Mouse (Mus musculus) forebrain, embryonic 12.5 days (tissue): Measurements from ENCODE around the gene Rcvrn. TPM values are rescaled to one million over a fixed set of nuclear protein-coding genes. Genes with fewer than 3 reads are reported as not detected.

Experiments
- ATAC-seq: fragments of 200-750 bp; cut with Nextera tagmentation; 2 replicates; pipeline ENCODE4 v1.8.0; 2017; ENCODE audit warnings: moderate TSS enrichment; ENCODE audit not compliant: low FRiP score
- H3K27ac ChIP-seq: fragments of 300-500 bp; sonication (generic); 2 replicates; pipeline ENCODE4 v1.5.1; 2016; ENCODE audit warnings: mild to moderate bottlenecking
- H3K27me3 ChIP-seq: fragments of 300-500 bp; sonication (generic); 2 replicates; pipeline ENCODE4 v1.6.1; 2016; ENCODE audit warnings: mild to moderate bottlenecking
- H3K36me3 ChIP-seq: fragments of 300-500 bp; sonication (generic); replicated peaks from 2 replicates; pipeline ENCODE4 v1.6.1; 2016; ENCODE audit warnings: mild to moderate bottlenecking
- H3K4me1 ChIP-seq: fragments of 300-500 bp; sonication (generic); 2 replicates; pipeline ENCODE4 v1.6.1; 2016
- H3K4me2 ChIP-seq: fragments of 300-500 bp; sonication (generic); 2 replicates; pipeline ENCODE4 v1.6.1; 2016; ENCODE audit warnings: mild to moderate bottlenecking, moderate library complexity
- H3K4me3 ChIP-seq: fragments of 300-500 bp; sonication (generic); replicated peaks from 2 replicates; pipeline ENCODE4 v1.5.1; 2016; ENCODE audit warnings: mild to moderate bottlenecking
- H3K9ac ChIP-seq: fragments of 300-500 bp; sonication (generic); 2 replicates; pipeline ENCODE4 v1.6.1; 2016; ENCODE audit warnings: mild to moderate bottlenecking
- H3K9me3 ChIP-seq: fragments of 300-500 bp; sonication (generic); 2 replicates; pipeline ENCODE4 v1.6.1; 2016
- WGBS: fragments of 180-500 bp; shearing (Covaris S2); methylation state at CpG from one replicate; pipeline ENCODE4 v1.1.7; 2016; 5-methylcytosine and 5-hydroxymethylcytosine counted together
- polyA plus RNA-seq: library from polyadenylated mRNA; unstranded; fragments of >200 nt; fragmentation: Nextera tagmentation; extraction: Ambion mirVana; gene quantifications from 2 replicates; pipeline ENCODE4 v1.2.1, GENCODE M21; 2016

Gene Rcvrn
- polyA plus RNA-seq, 1 experiment from 2014 or later: not detected

GRCm38 (mm10) chr11:67679300-67679699, 15.8 kb upstream of the Rcvrn start:
- no peak overlapping the region for H3K4me2 ChIP-seq
- no peak overlapping the region for H3K27ac ChIP-seq
- WGBS: 79% methylated on average over 5 of the region's 5 CpGs
- H3K9ac ChIP-seq: no peak overlapping the region
- H3K36me3 ChIP-seq: no peaks in the 10 kb centered on the region
- no peaks in the 10 kb centered on the region for H3K4me1 ChIP-seq
- no peaks in the 10 kb centered on the region for H3K9me3 ChIP-seq
- no peaks in the 10 kb centered on the region for H3K27me3 ChIP-seq
- ATAC-seq: no peak
- no peak overlapping the region for H3K4me3 ChIP-seq

GRCm38 (mm10) chr11:67679930-67680329, 15.2 kb upstream of the Rcvrn start:
- Histone ChIP-seq H3K27me3 (no peaks in the 10 kb centered on the region), H3K36me3 (no peaks in the 10 kb centered on the region), H3K4me2 (no peak overlapping the region), H3K4me3 (no peak overlapping the region), H3K9me3 (no peaks in the 10 kb centered on the region), H3K27ac (no peak overlapping the region), H3K9ac (no peak overlapping the region), H3K4me1 (no peaks in the 10 kb centered on the region)
- 81% methylated on average over 2 of the region's 2 CpGs for WGBS
- ATAC-seq: no peak

GRCm38 (mm10) chr11:67681871-67682270, 13.3 kb upstream of the Rcvrn start:
- WGBS: 81% methylated on average over 3 of the region's 3 CpGs
- Histone ChIP-seq H3K27ac (no peak overlapping the region), H3K4me2 (no peak overlapping the region), H3K36me3 (no peaks in the 10 kb centered on the region), H3K4me1 (no peaks in the 10 kb centered on the region), H3K9ac (no peak overlapping the region), H3K4me3 (no peak overlapping the region), H3K27me3 (no peaks in the 10 kb centered on the region), H3K9me3 (no peaks in the 10 kb centered on the region)
- no peak for ATAC-seq

- WGBS: 47% methylated on average over 2 of the region's 2 CpGs
- no peaks in the 10 kb centered on the region for H3K4me1 ChIP-seq
Measured at GRCm38 (mm10) chr11:67686109-67686508, 9.0 kb upstream of the Rcvrn start.

GRCm38 (mm10) chr11:67712976-67713375, 17.9 kb downstream of the Rcvrn start:
- no peak overlapping the region for H3K4me3 ChIP-seq
- H3K9ac ChIP-seq: no peak overlapping the region
- H3K4me1 ChIP-seq: no peaks in the 10 kb centered on the region
- H3K27me3 ChIP-seq: no peaks in the 10 kb centered on the region
- H3K9me3 ChIP-seq: no peaks in the 10 kb centered on the region
- no peak overlapping the region for H3K4me2 ChIP-seq
- no peak for ATAC-seq
- no peak overlapping the region for H3K27ac ChIP-seq
- H3K36me3 ChIP-seq: no peaks in the 10 kb centered on the region
- 89% methylated on average over 4 of the region's 4 CpGs for WGBS

More at GRCm38 (mm10) chr11:67686109-67686508, 9.0 kb upstream of the Rcvrn start:
- Histone ChIP-seq H3K4me2 (no peak overlapping the region), H3K27ac (no peak overlapping the region), H3K9me3 (no peaks in the 10 kb centered on the region), H3K27me3 (no peaks in the 10 kb centered on the region), H3K4me3 (no peak overlapping the region), H3K9ac (no peak overlapping the region), H3K36me3 (no peaks in the 10 kb centered on the region)
- ATAC-seq: no peak

GRCm38 (mm10) chr11:67715382-67715781, 20.3 kb downstream of the Rcvrn start:
- Histone ChIP-seq H3K36me3 (no peaks in the 10 kb centered on the region), H3K9me3 (no peaks in the 10 kb centered on the region), H3K4me2 (no peak overlapping the region), H3K27me3 (no peaks in the 10 kb centered on the region), H3K4me3 (no peak overlapping the region), H3K27ac (no peak overlapping the region), H3K4me1 (no peaks in the 10 kb centered on the region), H3K9ac (no peak overlapping the region)
- WGBS: 88% methylated on average over 4 of the region's 4 CpGs
- no peak for ATAC-seq

GRCm38 (mm10) chr11:67721485-67721884, 26.4 kb downstream of the Rcvrn start:
- Histone ChIP-seq H3K27ac (no peak overlapping the region), H3K36me3 (no peaks in the 10 kb centered on the region), H3K4me3 (no peak overlapping the region), H3K9ac (no peak overlapping the region), H3K4me1 (no peaks in the 10 kb centered on the region), H3K4me2 (no peak overlapping the region), H3K9me3 (no peaks in the 10 kb centered on the region), H3K27me3 (no peaks in the 10 kb centered on the region)
- ATAC-seq: no peak
- 91% methylated on average over 5 of the region's 5 CpGs for WGBS

GRCm38 (mm10) chr11:67722399-67723156, 27.5 kb downstream of the Rcvrn start:
- WGBS: 70% methylated on average over 7 of the region's 7 CpGs

GRCm38 (mm10) chr11:67723231-67724013, 28.3 kb downstream of the Rcvrn start:
- no peaks in the 10 kb centered on the region for H3K27me3 ChIP-seq
- no peak overlapping the region for H3K4me3 ChIP-seq
- no peaks in the 10 kb centered on the region for H3K4me1 ChIP-seq
- no peak for ATAC-seq
- H3K4me2 ChIP-seq: no peak overlapping the region
- no peak overlapping the region for H3K9ac ChIP-seq
- H3K36me3 ChIP-seq: no peaks in the 10 kb centered on the region
- no peaks in the 10 kb centered on the region for H3K9me3 ChIP-seq
- WGBS: 73% methylated on average over 8 of the region's 8 CpGs
- no peak overlapping the region for H3K27ac ChIP-seq

More at GRCm38 (mm10) chr11:67722399-67723156, 27.5 kb downstream of the Rcvrn start:
- no peak overlapping the region for H3K27ac ChIP-seq
- no peak for ATAC-seq
- no peak overlapping the region for H3K4me3 ChIP-seq
- H3K36me3 ChIP-seq: no peaks in the 10 kb centered on the region
- no peak overlapping the region for H3K9ac ChIP-seq
- no peaks in the 10 kb centered on the region for H3K4me1 ChIP-seq
- no peaks in the 10 kb centered on the region for H3K9me3 ChIP-seq
- no peaks in the 10 kb centered on the region for H3K27me3 ChIP-seq
- no peak overlapping the region for H3K4me2 ChIP-seq

- no peak for ATAC-seq
Measured at GRCm38 (mm10) chr11:67727095-67727494, 32.0 kb downstream of the Rcvrn start.

GRCm38 (mm10) chr11:67728726-67729125, 33.6 kb downstream of the Rcvrn start:
- H3K4me3 ChIP-seq: no peak overlapping the region
- H3K9ac ChIP-seq: no peak overlapping the region
- no peaks in the 10 kb centered on the region for H3K27me3 ChIP-seq
- H3K9me3 ChIP-seq: no peaks in the 10 kb centered on the region
- no peak for ATAC-seq
- H3K4me2 ChIP-seq: no peak overlapping the region
- H3K4me1 ChIP-seq: no peaks in the 10 kb centered on the region
- no peaks in the 10 kb centered on the region for H3K36me3 ChIP-seq
- no peak overlapping the region for H3K27ac ChIP-seq

More at GRCm38 (mm10) chr11:67727095-67727494, 32.0 kb downstream of the Rcvrn start:
- no peaks in the 10 kb centered on the region for H3K36me3 ChIP-seq
- H3K4me1 ChIP-seq: no peaks in the 10 kb centered on the region
- no peak overlapping the region for H3K27ac ChIP-seq
- H3K4me3 ChIP-seq: no peak overlapping the region
- 86% methylated on average over 6 of the region's 6 CpGs for WGBS
- no peaks in the 10 kb centered on the region for H3K27me3 ChIP-seq
- H3K4me2 ChIP-seq: no peak overlapping the region
- H3K9me3 ChIP-seq: no peaks in the 10 kb centered on the region
- H3K9ac ChIP-seq: no peak overlapping the region

- Histone ChIP-seq H3K27ac (no peak overlapping the region), H3K36me3 (no peaks in the 10 kb centered on the region), H3K9ac (no peak overlapping the region), H3K4me1 (no peaks in the 10 kb centered on the region), H3K27me3 (no peaks in the 10 kb centered on the region), H3K4me2 (no peak overlapping the region), H3K4me3 (no peak overlapping the region), H3K9me3 (no peaks in the 10 kb centered on the region)
- ATAC-seq: no peak
- 94% methylated on average over 2 of the region's 2 CpGs for WGBS
Measured at GRCm38 (mm10) chr11:67731056-67731455, 35.9 kb downstream of the Rcvrn start.

- Histone ChIP-seq H3K4me3 (no peak overlapping the region), H3K36me3 (no peaks in the 10 kb centered on the region), H3K4me1 (no peaks in the 10 kb centered on the region), H3K4me2 (no peak overlapping the region), H3K9ac (no peak overlapping the region), H3K27me3 (no peaks in the 10 kb centered on the region), H3K9me3 (no peaks in the 10 kb centered on the region), H3K27ac (no peak overlapping the region)
- WGBS: 77% methylated on average over 1 of the region's 1 CpGs
- no peak for ATAC-seq
Measured at GRCm38 (mm10) chr11:67733726-67734125, 38.6 kb downstream of the Rcvrn start.
